In the genomic region with DNA sequence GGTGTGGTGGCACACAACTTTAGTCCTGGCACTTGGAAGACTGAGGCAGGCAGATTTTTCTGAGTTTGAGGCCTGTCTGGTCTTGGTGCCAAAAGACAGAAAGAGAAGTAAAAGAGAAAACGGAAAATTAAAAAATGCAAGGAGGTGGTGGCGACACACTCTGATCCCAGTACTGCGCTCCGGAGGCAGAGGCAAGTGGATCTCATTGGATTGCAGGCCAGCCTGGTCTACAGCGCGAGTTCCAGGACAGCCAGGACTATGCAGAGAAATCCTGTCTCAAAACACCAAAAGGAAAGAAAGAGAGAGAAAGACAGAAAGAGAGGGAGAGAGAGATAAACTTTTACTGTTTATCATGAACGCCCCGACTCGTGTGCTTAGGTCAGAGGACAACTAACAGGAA, we compare ENCODE assay signal across 8 mouse cellular contexts. TPM values are rescaled to one million over a fixed set of nuclear protein-coding genes. Genes with fewer than 3 reads are reported as not detected.
DNase-seq lines count a peak whose midpoint lies in the region; ATAC-seq lines count a peak whose summit lies in the region.

No protein-coding gene starts in this region.

- peaks cover 13% of the 10 kb centered on the region for H3K4me1 ChIP-seq in kidney, embryonic 15.5 days
- peaks cover 18% of the 10 kb centered on the region for H3K4me1 ChIP-seq in hindbrain, embryonic 13.5 days (replicated peaks)
- H3K4me1 ChIP-seq in midbrain, embryonic 14.5 days (ENCODE audit: control insufficient read depth, insufficient read depth, low read length) = peaks cover 8% of the 10 kb centered on the region

- peak overlapping the region; percentile 92 for H3K9ac ChIP-seq in kidney, embryonic 15.5 days
- H3K9ac ChIP-seq in hindbrain, embryonic 13.5 days = peak overlapping the region; percentile 98
- peak overlapping the region; percentile 93 for H3K9ac ChIP-seq in midbrain, embryonic 14.5 days (replicated peaks; ENCODE audit: low read length)

- H3K9me3 ChIP-seq in kidney, embryonic 15.5 days (replicated peaks) = no peaks in the 10 kb centered on the region
- no peaks in the 10 kb centered on the region for H3K9me3 ChIP-seq in hindbrain, embryonic 13.5 days
- no peaks in the 10 kb centered on the region for H3K9me3 ChIP-seq in midbrain, embryonic 14.5 days (ENCODE audit: control insufficient read depth, low read length)

- H3K27me3 ChIP-seq in kidney, embryonic 15.5 days = no peaks in the 10 kb centered on the region
- H3K27me3 ChIP-seq in hindbrain, embryonic 13.5 days = no peaks in the 10 kb centered on the region
- no peaks in the 10 kb centered on the region for H3K27me3 ChIP-seq in midbrain, embryonic 14.5 days (ENCODE audit: control insufficient read depth, insufficient read depth, low read length)

- peak overlapping the region; percentile 79 for H3K4me2 ChIP-seq in kidney, embryonic 15.5 days
- peak overlapping the region; percentile 54 for H3K4me2 ChIP-seq in hindbrain, embryonic 13.5 days
- peak overlapping the region; percentile 84 for H3K4me2 ChIP-seq in midbrain, embryonic 14.5 days (ENCODE audit: low read length)

- WGBS in kidney, embryonic 15.5 days = 53% methylated on average over 9 of the region's 9 CpGs
- 62% methylated on average over 9 of the region's 9 CpGs for WGBS in hindbrain, embryonic 13.5 days
- 61% methylated on average over 9 of the region's 9 CpGs for WGBS in midbrain, embryonic 14.5 days

- H3K4me3 ChIP-seq in kidney, embryonic 15.5 days (replicated peaks) = peak overlapping the region; percentile 81
- peak overlapping the region; percentile 92 for H3K4me3 ChIP-seq in hindbrain, embryonic 13.5 days
- peak overlapping the region; percentile 95 for H3K4me3 ChIP-seq in midbrain, embryonic 14.5 days (replicated peaks; ENCODE audit: low read depth, low read length)

- no peak for DNase-seq in kidney, adult 9 months
- peak; percentile 22 for DNase-seq in c-Kit-negative CD71-positive TER-119-positive erythroid progenitor cells, embryonic 14.5 days (ENCODE audit: low read depth, low spot score)
- DNase-seq in midbrain, embryonic 14.5 days = no peak
- DNase-seq in B cell, adult 2 months = no peak
- DNase-seq in gastrocnemius, adult 18-20 months (ENCODE audit: low spot score) = no peak
- DNase-seq in urinary bladder, postnatal 4 days (ENCODE audit: low spot score in 2 of 2) = no peak

- H3K36me3 ChIP-seq in kidney, embryonic 15.5 days = peaks cover 28% of the 10 kb centered on the region
- H3K36me3 ChIP-seq in hindbrain, embryonic 13.5 days = peaks cover 29% of the 10 kb centered on the region
- H3K36me3 ChIP-seq in midbrain, embryonic 14.5 days (ENCODE audit: control insufficient read depth, insufficient read depth, low read length) = peaks cover 25% of the 10 kb centered on the region

- ATAC-seq in kidney, embryonic 15.5 days (replicated peaks; ENCODE audit: low FRiP score) = peak; percentile 55
- peak; percentile 35 for ATAC-seq in hindbrain, embryonic 13.5 days (ENCODE audit: low FRiP score)
- peak; percentile 38; the same call in 1 of the 2 replicates for ATAC-seq in midbrain, embryonic 14.5 days (ENCODE audit: low FRiP score, low TSS enrichment)

- peak overlapping the region; percentile 81 for H3K27ac ChIP-seq in kidney, embryonic 15.5 days
- H3K27ac ChIP-seq in hindbrain, embryonic 13.5 days = peak overlapping the region; percentile 84
- H3K27ac ChIP-seq in midbrain, embryonic 14.5 days (replicated peaks; ENCODE audit: low read depth, low read length) = peak overlapping the region; percentile 71

RNA-seq across cellular contexts. Expression of a gene that starts 0.5 kb away (rescaled TPM):
- polyA plus RNA-seq in kidney, embryonic 15.5 days (2015; fragmentation: Nextera tagmentation; extraction: Ambion mirVana) = 192 and 195 TPM in 2 replicates
- 162 TPM in 2 replicates for polyA plus RNA-seq in hindbrain, embryonic 13.5 days (2015; fragmentation: Nextera tagmentation; extraction: Ambion mirVana)
- polyA plus RNA-seq in midbrain, embryonic 14.5 days (2014; fragmentation: Nextera tagmentation; extraction: Ambion mirVana) = 139 and 154 TPM in 2 replicates
- total RNA-seq in gastrocnemius, adult 18-20 months (2021) = 100 to 1,000 TPM; 204 to 206 TPM

RNA-seq across cellular contexts. Expression of a gene that starts 9.9 kb away (rescaled TPM):
- 69.5 and 72.8 TPM in 2 replicates for polyA plus RNA-seq in kidney, embryonic 15.5 days (2015; fragmentation: Nextera tagmentation; extraction: Ambion mirVana)
- 71.0 and 72.3 TPM in 2 replicates for polyA plus RNA-seq in hindbrain, embryonic 13.5 days (2015; fragmentation: Nextera tagmentation; extraction: Ambion mirVana)
- 61.3 and 62.6 TPM in 2 replicates for polyA plus RNA-seq in midbrain, embryonic 14.5 days (2014; fragmentation: Nextera tagmentation; extraction: Ambion mirVana)
- total RNA-seq in gastrocnemius, adult 18-20 months (2021) = 10 to 100 TPM; 57.2 to 63.9 TPM

RNA-seq across cellular contexts. Expression of a gene that starts 12.7 kb away (rescaled TPM):
- polyA plus RNA-seq in kidney, embryonic 15.5 days (2015; fragmentation: Nextera tagmentation; extraction: Ambion mirVana) = 82.3 and 111 TPM in 2 replicates
- polyA plus RNA-seq in hindbrain, embryonic 13.5 days (2015; fragmentation: Nextera tagmentation; extraction: Ambion mirVana) = 45.3 and 57.7 TPM in 2 replicates
- polyA plus RNA-seq in midbrain, embryonic 14.5 days (2014; fragmentation: Nextera tagmentation; extraction: Ambion mirVana) = 34.9 and 38.0 TPM in 2 replicates
- total RNA-seq in gastrocnemius, adult 18-20 months (2021) = 1 to 10 TPM; 2.9 to 5.3 TPM

RNA-seq across cellular contexts. Expression of a gene that starts 12.9 kb away (rescaled TPM):
- polyA plus RNA-seq in kidney, embryonic 15.5 days (2015; fragmentation: Nextera tagmentation; extraction: Ambion mirVana) = not detected in 2 replicates
- polyA plus RNA-seq in hindbrain, embryonic 13.5 days (2015; fragmentation: Nextera tagmentation; extraction: Ambion mirVana) = not detected in 2 replicates
- polyA plus RNA-seq in midbrain, embryonic 14.5 days (2014; fragmentation: Nextera tagmentation; extraction: Ambion mirVana) = not detected in 2 replicates
- total RNA-seq in gastrocnemius, adult 18-20 months (2021) = not detected

RNA-seq across cellular contexts. Expression of a gene that starts 17.8 kb away (rescaled TPM):
- polyA plus RNA-seq in kidney, embryonic 15.5 days (2015; fragmentation: Nextera tagmentation; extraction: Ambion mirVana) = 100 TPM in 2 replicates
- 56.5 and 61.6 TPM in 2 replicates for polyA plus RNA-seq in hindbrain, embryonic 13.5 days (2015; fragmentation: Nextera tagmentation; extraction: Ambion mirVana)
- polyA plus RNA-seq in midbrain, embryonic 14.5 days (2014; fragmentation: Nextera tagmentation; extraction: Ambion mirVana) = 40.4 and 43.1 TPM in 2 replicates
- total RNA-seq in gastrocnemius, adult 18-20 months (2021) = 10 to 100 TPM; 14.5 to 15.4 TPM
